Mouse (Mus musculus) thymus, adult 2 months (tissue): ENCODE measurements at regions not wholly inside any gene's neighbourhood (a gene's known extent, or its start where the extent isn't known, plus 50 kb on each side); places are given as distances from the start of the nearest gene placed in this dataset.

Experiments used
- DNase-seq: peaks from one replicate; pipeline ENCODE4 v3.0.0; 2021
- H3K27ac ChIP-seq: fragments of 200-500 bp; 2 replicates; pipeline ENCODE4 v1.5.1; 2012; ENCODE audit warnings: low read length, control low read depth; ENCODE audit not compliant: control insufficient read depth, insufficient read depth
- H3K27me3 ChIP-seq: fragments of 200-500 bp; 2 replicates; pipeline ENCODE4 v1.6.1; 2012; ENCODE audit warnings: mild to moderate bottlenecking, low read length, moderate library complexity, mixed read lengths; ENCODE audit not compliant: control insufficient read depth, insufficient read depth
- H3K36me3 ChIP-seq: fragments of 200-500 bp; 2 replicates; pipeline ENCODE4 v1.6.1; 2012; ENCODE audit warnings: mild to moderate bottlenecking, low read length, moderate library complexity; ENCODE audit not compliant: control insufficient read depth, insufficient read depth
- H3K4me1 ChIP-seq: fragments of 200-500 bp; replicated peaks from 2 replicates; pipeline ENCODE4 v1.6.1; 2012; ENCODE audit warnings: low read length; ENCODE audit not compliant: control insufficient read depth, insufficient read depth
- H3K4me3 ChIP-seq: fragments of 200-500 bp; 2 replicates; pipeline ENCODE4 v1.5.1; 2012; ENCODE audit warnings: mild to moderate bottlenecking, low read length, control low read depth, moderate library complexity; ENCODE audit not compliant: control insufficient read depth, insufficient read depth
- CTCF ChIP-seq: fragments of 200-500 bp; IDR thresholded peaks from 2 replicates; pipeline ENCODE4 v1.5.1; 2012; ENCODE audit warnings: mild to moderate bottlenecking, control low read depth, low read length, moderate library complexity, borderline replicate concordance; ENCODE audit not compliant: control insufficient read depth, poor library complexity, insufficient read depth; ENCODE audit errors: extremely low read depth
- POLR2A ChIP-seq: fragments of 200-500 bp; IDR thresholded peaks from 2 replicates; pipeline ENCODE4 v1.6.1; 2012; ENCODE audit warnings: mild to moderate bottlenecking, low read length, control low read depth, moderate library complexity; ENCODE audit not compliant: control insufficient read depth, poor library complexity, insufficient read depth; ENCODE audit errors: extremely low read depth
- WGBS: fragments of 180-500 bp; shearing (Covaris S2); methylation state at CpG from one replicate; pipeline ENCODE4 v1.1.7; 2018; 5-methylcytosine and 5-hydroxymethylcytosine counted together

DNA sequence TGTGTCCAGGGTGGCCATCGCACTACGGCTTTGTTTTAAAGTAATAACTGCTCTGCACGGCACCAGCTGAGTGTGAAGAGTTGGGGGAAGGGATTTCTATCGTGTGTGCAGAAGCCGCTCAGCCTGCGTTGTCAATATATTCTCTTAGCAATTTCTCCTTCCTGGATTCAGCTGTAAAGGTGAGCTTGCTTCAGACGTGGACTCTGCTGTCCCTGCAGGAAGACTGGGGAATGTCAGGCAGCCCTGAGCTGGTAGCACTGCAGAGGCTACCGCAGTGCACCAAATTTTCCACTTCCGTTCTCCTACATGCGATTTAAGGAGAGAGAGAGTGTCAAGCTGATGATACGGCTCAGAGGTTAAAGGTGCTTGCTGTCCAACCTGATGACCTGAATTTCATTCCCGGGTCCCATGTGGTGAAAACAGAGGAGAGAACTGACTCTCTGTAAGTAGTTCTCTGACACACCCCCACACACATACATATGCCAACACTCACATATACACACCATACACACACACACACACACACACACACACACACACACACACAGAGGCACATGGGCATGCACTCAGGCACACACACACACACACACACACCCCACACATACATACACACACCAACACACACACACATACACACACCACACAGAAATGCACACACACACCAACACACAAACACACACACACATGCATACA, 59.9 kb upstream of the Prelid3b start:
- DNase-seq, result no peak
- TF ChIP-seq CTCF, result no peak
- TF ChIP-seq POLR2A, result no peak
- H3K36me3 ChIP-seq, result no peaks in the 10 kb centered on the region
- no peak overlapping the region for H3K27ac ChIP-seq
- H3K4me3 ChIP-seq, result no peak overlapping the region
- no peaks in the 10 kb centered on the region for H3K4me1 ChIP-seq
- 77% methylated on average over 12 of the region's 12 CpGs for WGBS
- H3K27me3 ChIP-seq, result no peaks in the 10 kb centered on the region

DNA sequence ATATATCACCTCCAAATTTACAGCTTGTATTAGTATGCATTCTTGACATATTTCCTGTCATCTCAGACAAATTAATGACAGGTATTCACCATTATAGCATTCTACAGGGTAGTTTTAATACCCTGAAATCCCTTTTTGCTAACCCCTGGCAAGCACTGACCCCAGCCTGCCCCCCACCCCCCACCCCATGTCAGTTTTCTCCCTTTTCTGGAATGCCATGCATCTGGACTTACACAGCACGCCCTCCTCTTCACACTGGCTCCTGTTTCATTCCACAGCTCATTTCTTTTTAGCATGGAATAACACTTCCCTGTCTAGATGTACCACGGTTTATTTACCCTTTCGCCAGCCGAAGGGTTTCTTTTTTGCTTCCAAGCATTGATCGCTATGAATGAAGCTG, 67.8 kb upstream of the Prelid3b start:
- Histone ChIP-seq H3K4me1 (no peaks in the 10 kb centered on the region), H3K4me3 (no peak overlapping the region), H3K36me3 (no peaks in the 10 kb centered on the region), H3K27ac (no peak overlapping the region), H3K27me3 (no peaks in the 10 kb centered on the region)
- 94% methylated on average over 5 of the region's 5 CpGs for whole genome bisulfite sequencing
- DNase-seq, result no peak
- TF ChIP-seq CTCF (no peak), POLR2A (no peak)

DNA sequence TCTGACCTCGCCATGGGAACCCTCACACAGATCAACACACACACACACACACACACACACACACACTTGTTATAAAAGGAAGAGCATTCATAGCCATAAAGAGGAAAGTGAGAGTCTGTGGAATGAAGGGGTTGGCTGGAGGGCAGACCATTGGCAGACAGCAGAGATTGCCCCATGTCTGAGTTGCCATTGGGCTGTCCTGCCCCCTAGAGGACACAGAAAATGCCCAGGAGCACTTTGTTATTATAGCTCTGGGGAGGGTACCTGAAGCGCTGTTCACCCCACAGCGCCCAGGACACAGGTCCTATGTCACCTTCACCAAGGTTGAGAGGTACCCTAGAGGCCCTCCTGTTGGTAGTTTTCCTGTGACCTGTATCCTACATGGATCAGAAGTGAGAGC, 74.3 kb upstream of the Prelid3b start:
- DNase-seq, result peak; percentile 5

DNA sequence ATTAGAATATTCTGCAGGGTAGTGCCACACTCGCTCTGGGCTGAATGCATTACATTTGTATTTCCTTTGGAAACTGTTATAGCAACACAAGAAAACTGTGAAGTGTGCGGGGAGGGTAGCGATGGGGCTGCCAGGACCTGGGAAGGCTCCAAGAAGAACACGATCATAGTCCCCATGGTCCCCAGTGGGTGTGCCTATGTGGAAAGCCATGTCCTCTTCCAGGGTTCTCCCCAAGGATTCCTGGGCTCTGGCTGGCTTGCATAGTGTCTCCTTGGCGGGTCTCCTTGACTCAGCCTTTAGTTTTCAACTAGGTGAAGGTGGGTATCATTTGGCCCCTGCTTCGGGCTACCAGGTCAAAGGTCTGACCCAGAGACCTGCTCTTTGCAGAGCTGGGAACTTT, 74.8 kb upstream of the Prelid3b start:
- 91% methylated on average over 6 of the region's 6 CpGs for WGBS
- Histone ChIP-seq H3K4me1 (no peaks in the 10 kb centered on the region), H3K36me3 (no peaks in the 10 kb centered on the region), H3K4me3 (no peak overlapping the region), H3K27ac (no peak overlapping the region), H3K27me3 (no peaks in the 10 kb centered on the region)
- TF ChIP-seq CTCF (no peak), POLR2A (no peak)
- DNase-seq, result no peak

More for the DNA sequence above, 74.3 kb upstream of the Prelid3b start:
- TF ChIP-seq POLR2A, result no peak
- TF ChIP-seq CTCF, result no peak
- Histone ChIP-seq H3K4me3 (no peak overlapping the region), H3K27me3 (no peaks in the 10 kb centered on the region), H3K4me1 (no peaks in the 10 kb centered on the region), H3K27ac (no peak overlapping the region), H3K36me3 (no peaks in the 10 kb centered on the region)
- WGBS, result 94% methylated on average over 3 of the region's 3 CpGs

DNA sequence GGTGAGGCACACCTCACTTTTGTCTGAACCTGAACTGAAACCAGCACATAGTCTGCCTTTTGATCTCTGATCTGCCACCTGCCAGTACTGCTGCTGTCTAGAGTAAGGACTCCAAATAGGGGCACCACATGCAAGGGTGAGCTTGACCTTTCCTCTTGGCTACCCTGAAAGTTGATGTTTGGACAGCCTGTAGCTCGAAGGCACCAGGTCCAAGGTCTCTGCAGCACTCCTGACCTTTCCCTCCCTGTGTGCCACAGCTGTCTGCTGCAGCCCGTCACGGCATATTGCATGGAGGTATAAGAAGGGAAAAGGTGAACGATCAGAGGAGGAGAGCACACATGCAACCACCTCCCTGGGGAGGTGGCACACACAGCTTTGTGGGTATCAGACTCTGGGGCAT, 75.9 kb upstream of the Prelid3b start:
- no peak overlapping the region for H3K27ac ChIP-seq
- 86% methylated on average over 4 of the region's 4 CpGs for WGBS
- no peaks in the 10 kb centered on the region for H3K36me3 ChIP-seq
- H3K4me1 ChIP-seq, result no peaks in the 10 kb centered on the region
- DNase-seq, result no peak
- no peak overlapping the region for H3K4me3 ChIP-seq
- no peaks in the 10 kb centered on the region for H3K27me3 ChIP-seq
- no peak for TF ChIP-seq CTCF

DNA sequence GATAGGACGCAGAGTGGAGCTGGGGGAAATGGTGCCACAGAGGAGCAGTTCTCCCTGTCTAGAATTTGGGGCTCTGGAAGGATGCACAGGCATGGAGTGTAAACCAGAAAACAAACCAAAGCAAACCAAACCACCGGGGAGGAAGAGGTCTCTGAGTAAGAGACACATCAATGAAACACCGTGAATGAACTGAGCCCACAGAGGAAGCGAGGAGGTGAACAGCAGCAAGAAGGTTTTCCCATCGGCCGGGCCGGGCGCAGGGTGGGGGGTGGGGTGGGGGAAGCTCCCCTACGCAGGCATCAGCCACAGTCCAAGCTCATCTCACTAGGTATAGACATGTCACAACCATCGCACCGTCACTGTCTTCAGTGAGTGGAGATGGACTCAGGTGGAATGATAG, 82.9 kb upstream of the Prelid3b start:
- Histone ChIP-seq H3K4me3 (no peak overlapping the region), H3K27ac (no peak overlapping the region), H3K36me3 (no peaks in the 10 kb centered on the region), H3K4me1 (peaks cover 9% of the 10 kb centered on the region), H3K27me3 (no peaks in the 10 kb centered on the region)
- TF ChIP-seq CTCF (no peak), POLR2A (no peak)
- peak; percentile 16 for DNase-seq
- WGBS, result 14% methylated on average over 11 of the region's 11 CpGs
